Mouse (Mus musculus) lung, adult 2 months (tissue): ENCODE results near the gene Ccdc138.

Source experiments
- CTCF ChIP-seq: fragments of 200-500 bp; IDR thresholded peaks from 2 replicates; pipeline ENCODE4 v1.5.1; 2011; ENCODE audit warnings: mild to moderate bottlenecking, low read length, control low read depth; ENCODE audit not compliant: insufficient read depth
- POLR2A ChIP-seq: fragments of 200-500 bp; IDR thresholded peaks from 2 replicates; pipeline ENCODE4 v1.6.1; 2011; ENCODE audit warnings: low read depth, mild to moderate bottlenecking, control low read depth, low read length, borderline replicate concordance; ENCODE audit errors: extremely low read depth

DNA sequence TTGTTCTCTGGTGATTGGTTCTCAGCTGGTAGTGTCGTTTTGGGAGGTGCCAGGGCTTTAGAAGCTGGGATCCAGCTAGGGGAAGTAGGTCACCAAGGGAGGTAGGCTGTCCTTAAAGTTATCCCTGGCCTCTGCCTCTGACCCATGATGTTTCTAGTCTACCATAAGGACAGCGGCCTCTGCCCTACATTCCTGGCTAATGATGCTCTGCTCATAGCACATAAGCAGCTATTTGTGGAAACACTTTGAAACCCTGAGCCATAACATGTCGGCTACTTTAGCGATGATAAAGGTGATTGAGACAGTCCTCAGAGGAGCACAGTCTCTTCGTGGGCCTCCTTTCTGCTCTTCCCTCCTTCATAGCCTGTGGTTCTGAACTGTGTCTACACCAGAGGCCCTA, 98.1 kb downstream of the Ccdc138 start:
- TF ChIP-seq CTCF (no peak), POLR2A (no peak)
